Mouse (Mus musculus) heart, adult 18-20 months (tissue): ENCODE data around the gene Gm5799. TPM values are rescaled to one million over a fixed set of nuclear protein-coding genes. Genes with fewer than 3 reads are reported as not detected.
"Not testable (repeated sequence)": the region's sequence is repeated elsewhere in the genome, so short reads cannot be mapped to it uniquely, and the experiment has no call there.

ENCODE experiments used
- DNase-seq, 2 experiments: peaks; one replicate each; pipeline ENCODE4 v3.0.0; 2021 to 2022; ENCODE audit warnings: mixed read lengths in 1 of 2
- long read RNA-seq, 2 experiments: library from polyadenylated mRNA; stranded (forward); transcript quantifications; one replicate each; pipeline ENCODE4 v2.0.0; 2021
- total RNA-seq, 2 experiments: library from RNA; stranded (reverse); gene quantifications; 2 replicates each; pipeline ENCODE4 v1.2.3; 2021

Gene Gm5799
- total RNA-seq = not detected
- long read RNA-seq, experiment 1 = 0 reads
- long read RNA-seq, experiment 2 = 0 reads

GRCm38 (mm10) chr14:43543276-43543675 lies at the start of gene Gm5799:
Gene Gm5799 (plus strand): TSS chr14:43543576.
- DNase-seq = not testable (repeated sequence)

GRCm38 (mm10) chr14:43531052-43532010 lies 12.0 kb upstream of the Gm5799 start:
- DNase-seq = peak; percentile 21 to 33

GRCm38 (mm10) chr14:43532011-43532383 lies 11.4 kb upstream of the Gm5799 start:
- DNase-seq = not testable (repeated sequence)

- DNase-seq = not testable (repeated sequence)
Observed at GRCm38 (mm10) chr14:43532387-43532786, 11.0 kb upstream of the Gm5799 start.

GRCm38 (mm10) chr14:43538144-43538543 lies 5.2 kb upstream of the Gm5799 start:
- not testable (repeated sequence) for DNase-seq

- DNase-seq = not testable (repeated sequence)
Observed at GRCm38 (mm10) chr14:43546281-43546680, 2.9 kb downstream of the Gm5799 start.

GRCm38 (mm10) chr14:43552271-43552670 lies 8.9 kb downstream of the Gm5799 start:
- not testable (repeated sequence) for DNase-seq

- DNase-seq = not testable (repeated sequence)
Observed at GRCm38 (mm10) chr14:43577969-43578368, 34.6 kb downstream of the Gm5799 start.

GRCm38 (mm10) chr14:43579046-43579445 lies 35.7 kb downstream of the Gm5799 start, which contains the start of gene Gm17654:
Gene Gm17654 (minus strand): TSS chr14:43579146.
- not testable (repeated sequence) for DNase-seq

Other genes starting within 250 kb of the Gm5799 start
- gene Gm8127, start 249.7 kb upstream of the Gm5799 start, total RNA-seq = not detected
- not detected for gene 1700001F09Rik, start 195.8 kb upstream of the Gm5799 start, total RNA-seq
- not detected for gene Gm8138, start 127.2 kb upstream of the Gm5799 start, total RNA-seq
- not detected for gene Gm17654, start 35.6 kb downstream of the Gm5799 start, total RNA-seq
- not detected for gene Gm10375, start 64.4 kb downstream of the Gm5799 start, total RNA-seq
- not detected for gene Gm8165, start 133.6 kb downstream of the Gm5799 start, total RNA-seq
- gene Gm7324, start 154.3 kb downstream of the Gm5799 start, total RNA-seq = 1 to 10 TPM; 1.1 to 1.2 TPM
- not detected for gene Gm16506, start 183.9 kb downstream of the Gm5799 start, total RNA-seq
- not detected for gene Gm6526, start 204.3 kb downstream of the Gm5799 start, total RNA-seq
- gene Gm8180, start 241.2 kb downstream of the Gm5799 start, total RNA-seq = not detected